Mouse (Mus musculus): ENCODE data around the gene Olfr1141. TPM values are rescaled to one million over a fixed set of nuclear protein-coding genes. Genes with fewer than 3 reads are reported as not detected.

The Olfr1141 gene
- total RNA-seq (2014; rRNA removed): not detected in 2 replicates
- polyA plus RNA-seq (2015; fragmentation: Nextera tagmentation; extraction: Ambion mirVana): not detected in 2 replicates

GRCm38 (mm10) chr2:87753891-87754290, at the start of gene Olfr1141:
TSS of gene Olfr1141 (minus strand) at chr2:87753991.
- no peak for ATAC-seq
- no peak within 1 kb of the TSS for H3K4me3 ChIP-seq (ENCODE audit: low read length)
- no peak within 1 kb of the TSS for H3K9ac ChIP-seq (replicated peaks; ENCODE audit: low read length)
- H3K9me3 ChIP-seq (ENCODE audit: low read length): no peaks in the 10 kb centered on the region
- 77% methylated on average over 1 of the region's 1 CpGs for WGBS
- no peaks in the 10 kb centered on the region for H3K36me3 ChIP-seq (ENCODE audit: insufficient read depth, low read length)
- TF ChIP-seq CTCF (IDR thresholded peaks at IDR 0.05; ENCODE audit: low read depth): no peak
- no peak within 1 kb of the TSS for H3K27ac ChIP-seq
- no peaks in the 10 kb centered on the region for H3K4me1 ChIP-seq (ENCODE audit: insufficient read depth, low read length)
- H3K27me3 ChIP-seq (ENCODE audit: insufficient read depth, low read length): no peaks in the 10 kb centered on the region
- H3K4me2 ChIP-seq (ENCODE audit: low read depth, low read length): no peak within 1 kb of the TSS
- no peak for DNase-seq (ENCODE audit: low spot score)

GRCm38 (mm10) chr2:87800292-87800691, 46.5 kb upstream of the Olfr1141 start, which contains the start of gene Olfr1143:
TSS of gene Olfr1143 (plus strand) at chr2:87800592.
- H3K27ac ChIP-seq: no peak within 1 kb of the TSS
- no peaks in the 10 kb centered on the region for H3K9me3 ChIP-seq (ENCODE audit: low read length)
- no peak within 1 kb of the TSS for H3K9ac ChIP-seq (replicated peaks; ENCODE audit: low read length)
- no peaks in the 10 kb centered on the region for H3K36me3 ChIP-seq (ENCODE audit: insufficient read depth, low read length)
- no peaks in the 10 kb centered on the region for H3K27me3 ChIP-seq (ENCODE audit: insufficient read depth, low read length)
- DNase-seq (ENCODE audit: low spot score) (no peak), ATAC-seq (no peak)
- H3K4me3 ChIP-seq (ENCODE audit: low read length): no peak within 1 kb of the TSS
- no peaks in the 10 kb centered on the region for H3K4me1 ChIP-seq (ENCODE audit: insufficient read depth, low read length)
- no peak for TF ChIP-seq CTCF (IDR thresholded peaks at IDR 0.05; ENCODE audit: low read depth)
- H3K4me2 ChIP-seq (ENCODE audit: low read depth, low read length): no peak within 1 kb of the TSS

GRCm38 (mm10) chr2:87779183-87779582, 25.4 kb upstream of the Olfr1141 start, which contains the start of gene Olfr152:
TSS of gene Olfr152 (plus strand) at chr2:87779483.
- no peaks in the 10 kb centered on the region for H3K4me1 ChIP-seq (ENCODE audit: insufficient read depth, low read length)
- H3K9me3 ChIP-seq (ENCODE audit: low read length): no peaks in the 10 kb centered on the region
- H3K36me3 ChIP-seq (ENCODE audit: insufficient read depth, low read length): no peaks in the 10 kb centered on the region
- TF ChIP-seq CTCF (IDR thresholded peaks at IDR 0.05; ENCODE audit: low read depth): no peak
- H3K4me2 ChIP-seq (ENCODE audit: low read depth, low read length): no peak within 1 kb of the TSS
- no peak for DNase-seq (ENCODE audit: low spot score)
- WGBS: 75% methylated on average over 4 of the region's 4 CpGs
- no peak within 1 kb of the TSS for H3K9ac ChIP-seq (replicated peaks; ENCODE audit: low read length)
- H3K4me3 ChIP-seq (ENCODE audit: low read length): no peak within 1 kb of the TSS
- H3K27me3 ChIP-seq (ENCODE audit: insufficient read depth, low read length): no peaks in the 10 kb centered on the region
- ATAC-seq: no peak
- H3K27ac ChIP-seq: no peak within 1 kb of the TSS

GRCm38 (mm10) chr2:87776143-87776542, 22.4 kb upstream of the Olfr1141 start:
- Histone ChIP-seq H3K4me3 (ENCODE audit: low read length) (no peak overlapping the region), H3K4me1 (ENCODE audit: insufficient read depth, low read length) (no peaks in the 10 kb centered on the region), H3K36me3 (ENCODE audit: insufficient read depth, low read length) (no peaks in the 10 kb centered on the region), H3K27me3 (ENCODE audit: insufficient read depth, low read length) (no peaks in the 10 kb centered on the region), H3K9me3 (ENCODE audit: low read length) (no peaks in the 10 kb centered on the region), H3K27ac (no peak overlapping the region), H3K4me2 (ENCODE audit: low read depth, low read length) (no peak overlapping the region), H3K9ac (replicated peaks; ENCODE audit: low read length) (no peak overlapping the region)
- WGBS: 44% methylated on average over 1 of the region's 1 CpGs
- DNase-seq (ENCODE audit: low spot score) (no peak), ATAC-seq (no peak)
- TF ChIP-seq CTCF (IDR thresholded peaks at IDR 0.05; ENCODE audit: low read depth): no peak; the same call in 1 of the 2 replicates

GRCm38 (mm10) chr2:87743452-87743851, 10.3 kb downstream of the Olfr1141 start, which contains the start of gene Olfr1140:
TSS of gene Olfr1140 (plus strand) at chr2:87743752.
- DNase-seq (ENCODE audit: low spot score) (no peak), ATAC-seq (no peak)
- Histone ChIP-seq H3K4me3 (ENCODE audit: low read length) (no peak within 1 kb of the TSS), H3K27ac (no peak within 1 kb of the TSS), H3K4me2 (ENCODE audit: low read depth, low read length) (no peak within 1 kb of the TSS), H3K4me1 (ENCODE audit: insufficient read depth, low read length) (no peaks in the 10 kb centered on the region), H3K27me3 (ENCODE audit: insufficient read depth, low read length) (no peaks in the 10 kb centered on the region), H3K9me3 (ENCODE audit: low read length) (no peaks in the 10 kb centered on the region), H3K9ac (replicated peaks; ENCODE audit: low read length) (no peak within 1 kb of the TSS), H3K36me3 (ENCODE audit: insufficient read depth, low read length) (no peaks in the 10 kb centered on the region)
- no peak for TF ChIP-seq CTCF (IDR thresholded peaks at IDR 0.05; ENCODE audit: low read depth)
- WGBS: 73% methylated on average over 3 of the region's 3 CpGs

- ATAC-seq (no peak), DNase-seq (ENCODE audit: low spot score) (no peak)
- no peaks in the 10 kb centered on the region for H3K36me3 ChIP-seq (ENCODE audit: insufficient read depth, low read length)
- no peaks in the 10 kb centered on the region for H3K9me3 ChIP-seq (ENCODE audit: low read length)
- no peaks in the 10 kb centered on the region for H3K4me1 ChIP-seq (ENCODE audit: insufficient read depth, low read length)
- no peak within 1 kb of the TSS for H3K27ac ChIP-seq
- H3K27me3 ChIP-seq (ENCODE audit: insufficient read depth, low read length): no peaks in the 10 kb centered on the region
- H3K4me2 ChIP-seq (ENCODE audit: low read depth, low read length): no peak within 1 kb of the TSS
- H3K4me3 ChIP-seq (ENCODE audit: low read length): no peak within 1 kb of the TSS
- TF ChIP-seq CTCF (IDR thresholded peaks at IDR 0.05; ENCODE audit: low read depth): no peak
- 80% methylated on average over 1 of the region's 1 CpGs for WGBS
- H3K9ac ChIP-seq (replicated peaks; ENCODE audit: low read length): no peak within 1 kb of the TSS
Measured at GRCm38 (mm10) chr2:87739878-87740277, 13.9 kb downstream of the Olfr1141 start, which contains the start of gene Olfr1138. TSS of gene Olfr1138 (minus strand) at chr2:87739978.

- Histone ChIP-seq H3K9ac (replicated peaks; ENCODE audit: low read length) (no peak within 1 kb of the TSS), H3K27me3 (ENCODE audit: insufficient read depth, low read length) (no peaks in the 10 kb centered on the region), H3K4me3 (ENCODE audit: low read length) (no peak within 1 kb of the TSS), H3K4me1 (ENCODE audit: insufficient read depth, low read length) (no peaks in the 10 kb centered on the region), H3K27ac (no peak within 1 kb of the TSS), H3K36me3 (ENCODE audit: insufficient read depth, low read length) (no peaks in the 10 kb centered on the region), H3K4me2 (ENCODE audit: low read depth, low read length) (no peak within 1 kb of the TSS), H3K9me3 (ENCODE audit: low read length) (no peaks in the 10 kb centered on the region)
- ATAC-seq (no peak), DNase-seq (ENCODE audit: low spot score) (no peak)
- TF ChIP-seq CTCF (IDR thresholded peaks at IDR 0.05; ENCODE audit: low read depth): no peak
Measured at GRCm38 (mm10) chr2:87713079-87713478, 40.7 kb downstream of the Olfr1141 start, which contains the start of gene Olfr1137. TSS of gene Olfr1137 (minus strand) at chr2:87713179.

Other genes starting within 250 kb of the Olfr1141 start
- not detected in 2 replicates for gene Pramel6, start 247.4 kb downstream of the Olfr1141 start, total RNA-seq (2014; rRNA removed)
- not detected in 2 replicates for gene Pramel6, start 247.4 kb downstream of the Olfr1141 start, polyA plus RNA-seq (2015; fragmentation: Nextera tagmentation; extraction: Ambion mirVana)
- gene Olfr153, start 222.2 kb downstream of the Olfr1141 start, total RNA-seq (2014; rRNA removed): 0.14 TPM in 1 of 2 replicates, not detected in the other
- not detected in 2 replicates for gene Olfr153, start 222.2 kb downstream of the Olfr1141 start, polyA plus RNA-seq (2015; fragmentation: Nextera tagmentation; extraction: Ambion mirVana)
- not detected in 2 replicates for gene Olfr1128, start 208.4 kb downstream of the Olfr1141 start, total RNA-seq (2014; rRNA removed)
- gene Olfr1128, start 208.4 kb downstream of the Olfr1141 start, polyA plus RNA-seq (2015; fragmentation: Nextera tagmentation; extraction: Ambion mirVana): not detected in 2 replicates
- gene Olfr1129, start 180.1 kb downstream of the Olfr1141 start, total RNA-seq (2014; rRNA removed): not detected in 2 replicates
- gene Olfr1129, start 180.1 kb downstream of the Olfr1141 start, polyA plus RNA-seq (2015; fragmentation: Nextera tagmentation; extraction: Ambion mirVana): not detected in 2 replicates
- gene Olfr1130, start 147.8 kb downstream of the Olfr1141 start, total RNA-seq (2014; rRNA removed): not detected in 2 replicates
- not detected in 2 replicates for gene Olfr1130, start 147.8 kb downstream of the Olfr1141 start, polyA plus RNA-seq (2015; fragmentation: Nextera tagmentation; extraction: Ambion mirVana)
- not detected in 2 replicates for gene Olfr1131, start 126.9 kb downstream of the Olfr1141 start, total RNA-seq (2014; rRNA removed)
- gene Olfr1131, start 126.9 kb downstream of the Olfr1141 start, polyA plus RNA-seq (2015; fragmentation: Nextera tagmentation; extraction: Ambion mirVana): not detected in 2 replicates
- gene Olfr1132, start 116.5 kb downstream of the Olfr1141 start, total RNA-seq (2014; rRNA removed): not detected in 2 replicates
- gene Olfr1132, start 116.5 kb downstream of the Olfr1141 start, polyA plus RNA-seq (2015; fragmentation: Nextera tagmentation; extraction: Ambion mirVana): not detected in 2 replicates
- gene Olfr1133, start 106.6 kb downstream of the Olfr1141 start, total RNA-seq (2014; rRNA removed): not detected in 2 replicates
- not detected in 2 replicates for gene Olfr1133, start 106.6 kb downstream of the Olfr1141 start, polyA plus RNA-seq (2015; fragmentation: Nextera tagmentation; extraction: Ambion mirVana)
- not detected in 2 replicates for gene Olfr1134, start 95.5 kb downstream of the Olfr1141 start, total RNA-seq (2014; rRNA removed)
- gene Olfr1134, start 95.5 kb downstream of the Olfr1141 start, polyA plus RNA-seq (2015; fragmentation: Nextera tagmentation; extraction: Ambion mirVana): not detected in 2 replicates
- not detected in 2 replicates for gene Olfr1135, start 80.3 kb downstream of the Olfr1141 start, total RNA-seq (2014; rRNA removed)
- gene Olfr1135, start 80.3 kb downstream of the Olfr1141 start, polyA plus RNA-seq (2015; fragmentation: Nextera tagmentation; extraction: Ambion mirVana): not detected in 2 replicates
- not detected in 2 replicates for gene Olfr1136, start 60.0 kb downstream of the Olfr1141 start, total RNA-seq (2014; rRNA removed)
- not detected in 2 replicates for gene Olfr1136, start 60.0 kb downstream of the Olfr1141 start, polyA plus RNA-seq (2015; fragmentation: Nextera tagmentation; extraction: Ambion mirVana)
- gene Olfr1137, start 40.8 kb downstream of the Olfr1141 start, total RNA-seq (2014; rRNA removed): not detected in 2 replicates
- not detected in 2 replicates for gene Olfr1137, start 40.8 kb downstream of the Olfr1141 start, polyA plus RNA-seq (2015; fragmentation: Nextera tagmentation; extraction: Ambion mirVana)
- gene Olfr1138, start 14.0 kb downstream of the Olfr1141 start, total RNA-seq (2014; rRNA removed): not detected in 2 replicates
- not detected in 2 replicates for gene Olfr1138, start 14.0 kb downstream of the Olfr1141 start, polyA plus RNA-seq (2015; fragmentation: Nextera tagmentation; extraction: Ambion mirVana)
- not detected in 2 replicates for gene Olfr1140, start 10.2 kb downstream of the Olfr1141 start, total RNA-seq (2014; rRNA removed)
- 0.20 TPM in 1 of 2 replicates, not detected in the other for gene Olfr1140, start 10.2 kb downstream of the Olfr1141 start, polyA plus RNA-seq (2015; fragmentation: Nextera tagmentation; extraction: Ambion mirVana)
- not detected in 2 replicates for gene Olfr152, start 25.5 kb upstream of the Olfr1141 start, total RNA-seq (2014; rRNA removed)
- not detected in 2 replicates for gene Olfr152, start 25.5 kb upstream of the Olfr1141 start, polyA plus RNA-seq (2015; fragmentation: Nextera tagmentation; extraction: Ambion mirVana)
- gene Olfr1143, start 46.6 kb upstream of the Olfr1141 start, total RNA-seq (2014; rRNA removed): not detected in 2 replicates
- gene Olfr1143, start 46.6 kb upstream of the Olfr1141 start, polyA plus RNA-seq (2015; fragmentation: Nextera tagmentation; extraction: Ambion mirVana): not detected in 2 replicates
- not detected in 2 replicates for gene Olfr1145, start 55.8 kb upstream of the Olfr1141 start, total RNA-seq (2014; rRNA removed)
- gene Olfr1145, start 55.8 kb upstream of the Olfr1141 start, polyA plus RNA-seq (2015; fragmentation: Nextera tagmentation; extraction: Ambion mirVana): not detected in 2 replicates
- gene Olfr1148, start 76.5 kb upstream of the Olfr1141 start, total RNA-seq (2014; rRNA removed): not detected in 2 replicates
- gene Olfr1148, start 76.5 kb upstream of the Olfr1141 start, polyA plus RNA-seq (2015; fragmentation: Nextera tagmentation; extraction: Ambion mirVana): not detected in 2 replicates
- not detected in 2 replicates for gene Olfr1150-ps1, start 90.0 kb upstream of the Olfr1141 start, total RNA-seq (2014; rRNA removed)
- gene Olfr1150-ps1, start 90.0 kb upstream of the Olfr1141 start, polyA plus RNA-seq (2015; fragmentation: Nextera tagmentation; extraction: Ambion mirVana): not detected in 2 replicates
- not detected in 2 replicates for gene Olfr1151, start 101.9 kb upstream of the Olfr1141 start, total RNA-seq (2014; rRNA removed)
- gene Olfr1151, start 101.9 kb upstream of the Olfr1141 start, polyA plus RNA-seq (2015; fragmentation: Nextera tagmentation; extraction: Ambion mirVana): not detected in 2 replicates
- gene Olfr1152, start 112.5 kb upstream of the Olfr1141 start, total RNA-seq (2014; rRNA removed): not detected in 2 replicates
- not detected in 2 replicates for gene Olfr1152, start 112.5 kb upstream of the Olfr1141 start, polyA plus RNA-seq (2015; fragmentation: Nextera tagmentation; extraction: Ambion mirVana)
- not detected in 2 replicates for gene Olfr1153, start 141.0 kb upstream of the Olfr1141 start, total RNA-seq (2014; rRNA removed)
- not detected in 2 replicates for gene Olfr1153, start 141.0 kb upstream of the Olfr1141 start, polyA plus RNA-seq (2015; fragmentation: Nextera tagmentation; extraction: Ambion mirVana)
- gene Olfr1154, start 151.2 kb upstream of the Olfr1141 start, total RNA-seq (2014; rRNA removed): not detected in 2 replicates
- not detected in 2 replicates for gene Olfr1154, start 151.2 kb upstream of the Olfr1141 start, polyA plus RNA-seq (2015; fragmentation: Nextera tagmentation; extraction: Ambion mirVana)
- gene Olfr1155, start 191.1 kb upstream of the Olfr1141 start, total RNA-seq (2014; rRNA removed): not detected in 2 replicates
- gene Olfr1155, start 191.1 kb upstream of the Olfr1141 start, polyA plus RNA-seq (2015; fragmentation: Nextera tagmentation; extraction: Ambion mirVana): not detected in 2 replicates
- gene Olfr1156, start 199.1 kb upstream of the Olfr1141 start, total RNA-seq (2014; rRNA removed): not detected in 2 replicates
- not detected in 2 replicates for gene Olfr1156, start 199.1 kb upstream of the Olfr1141 start, polyA plus RNA-seq (2015; fragmentation: Nextera tagmentation; extraction: Ambion mirVana)
- gene Olfr1157, start 214.3 kb upstream of the Olfr1141 start, total RNA-seq (2014; rRNA removed): not detected in 2 replicates
- gene Olfr1157, start 214.3 kb upstream of the Olfr1141 start, polyA plus RNA-seq (2015; fragmentation: Nextera tagmentation; extraction: Ambion mirVana): not detected in 2 replicates
- gene Olfr74, start 220.7 kb upstream of the Olfr1141 start, total RNA-seq (2014; rRNA removed): not detected in 2 replicates
- not detected in 2 replicates for gene Olfr74, start 220.7 kb upstream of the Olfr1141 start, polyA plus RNA-seq (2015; fragmentation: Nextera tagmentation; extraction: Ambion mirVana)
- not detected in 2 replicates for gene Olfr1158, start 236.1 kb upstream of the Olfr1141 start, total RNA-seq (2014; rRNA removed)
- gene Olfr1158, start 236.1 kb upstream of the Olfr1141 start, polyA plus RNA-seq (2015; fragmentation: Nextera tagmentation; extraction: Ambion mirVana): not detected in 2 replicates